Mouse (Mus musculus) lung, adult 2 months (tissue): ENCODE measurements around the gene Ruvbl2. TPM values are rescaled to one million over a fixed set of nuclear protein-coding genes. Genes with fewer than 3 reads are reported as not detected.
"Not testable (repeated sequence)": the region's sequence is repeated elsewhere in the genome, so short reads cannot be mapped to it uniquely, and the experiment has no call there.

Experiments used
- DNase-seq: peaks from one replicate; pipeline ENCODE4 v3.0.0; 2022
- H3K4me1 ChIP-seq: fragments of 200-500 bp; 2 replicates; pipeline ENCODE4 v1.6.1; 2011; ENCODE audit warnings: low read length; ENCODE audit not compliant: control insufficient read depth, insufficient read depth
- H3K4me3 ChIP-seq: fragments of 200-500 bp; replicated peaks from 2 replicates; pipeline ENCODE3; 2011; ENCODE audit warnings: low read depth, mild to moderate bottlenecking, control low read depth, low read length; ENCODE audit errors: extremely low read depth
- CTCF ChIP-seq: fragments of 200-500 bp; IDR thresholded peaks from 2 replicates; pipeline ENCODE4 v1.5.1; 2011; ENCODE audit warnings: mild to moderate bottlenecking, low read length, control low read depth; ENCODE audit not compliant: insufficient read depth
- POLR2A ChIP-seq: fragments of 200-500 bp; IDR thresholded peaks from 2 replicates; pipeline ENCODE4 v1.6.1; 2011; ENCODE audit warnings: low read depth, mild to moderate bottlenecking, control low read depth, low read length, borderline replicate concordance; ENCODE audit errors: extremely low read depth
- WGBS: fragments of 180-500 bp; shearing (Covaris S2); methylation state at CpG from one replicate; pipeline ENCODE4 v1.1.7; 2018; 5-methylcytosine and 5-hydroxymethylcytosine counted together
- polyA plus RNA-seq: library from polyadenylated mRNA; depleted of rRNA; stranded (reverse); fragments of >200 nt; gene quantifications from 2 replicates; pipeline ENCODE4 v1.2.3, GENCODE M21; 2012

Gene Ruvbl2
- polyA plus RNA-seq, 1 experiment = 61.1 TPM

GRCm38 (mm10) chr7:45462325-45462724 is 24.4 kb upstream of the Ruvbl2 start:
- no peak overlapping the region for H3K4me3 ChIP-seq
- WGBS = 81% methylated on average over 4 of the region's 4 CpGs
- H3K4me1 ChIP-seq = peaks cover 14% of the 10 kb centered on the region
- DNase-seq = no peak
- no peak for TF ChIP-seq POLR2A
- TF ChIP-seq CTCF = no peak

GRCm38 (mm10) chr7:45461781-45462180 is 23.9 kb upstream of the Ruvbl2 start:
- Histone ChIP-seq H3K4me1 (peaks cover 14% of the 10 kb centered on the region), H3K4me3 (no peak overlapping the region)
- DNase-seq = no peak
- TF ChIP-seq POLR2A (no peak), CTCF (no peak)
- 93% methylated on average over 4 of the region's 4 CpGs for WGBS

DNA sequence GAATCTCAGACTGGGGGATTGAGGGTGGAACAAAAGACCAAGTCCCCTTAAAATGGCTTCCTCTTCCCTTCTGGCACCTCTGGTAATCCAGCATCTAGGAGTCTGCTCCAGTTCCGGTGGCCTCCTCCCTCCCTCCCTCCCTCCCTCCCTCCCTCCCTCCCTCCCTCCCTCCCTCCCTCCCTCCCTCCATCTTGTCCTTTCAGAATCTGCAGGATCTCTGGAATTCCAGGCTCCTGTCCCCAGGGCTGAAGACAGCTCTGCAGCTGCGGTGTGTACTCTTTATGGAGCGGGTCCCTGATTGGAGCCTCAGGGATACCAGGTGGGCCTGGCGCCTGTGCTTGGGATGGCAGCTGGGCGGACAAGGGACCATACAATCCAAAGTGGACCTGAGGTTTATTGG is 23.4 kb upstream of the Ruvbl2 start:
- Histone ChIP-seq H3K4me3 (no peak overlapping the region), H3K4me1 (peaks cover 14% of the 10 kb centered on the region)
- WGBS = 87% methylated on average over 4 of the region's 5 CpGs
- no peak for TF ChIP-seq CTCF
- no peak for TF ChIP-seq POLR2A
- DNase-seq = no peak

GRCm38 (mm10) chr7:45460860-45461314 is 23.0 kb upstream of the Ruvbl2 start:
- peak; percentile 77 for DNase-seq
- TF ChIP-seq POLR2A = peak; percentile 48; the same call in 1 of the 2 replicates
- no peak for TF ChIP-seq CTCF
- H3K4me1 ChIP-seq = peaks cover 10% of the 10 kb centered on the region
- H3K4me3 ChIP-seq = no peak overlapping the region
- WGBS = 19% methylated on average over 13 of the region's 13 CpGs

DNA sequence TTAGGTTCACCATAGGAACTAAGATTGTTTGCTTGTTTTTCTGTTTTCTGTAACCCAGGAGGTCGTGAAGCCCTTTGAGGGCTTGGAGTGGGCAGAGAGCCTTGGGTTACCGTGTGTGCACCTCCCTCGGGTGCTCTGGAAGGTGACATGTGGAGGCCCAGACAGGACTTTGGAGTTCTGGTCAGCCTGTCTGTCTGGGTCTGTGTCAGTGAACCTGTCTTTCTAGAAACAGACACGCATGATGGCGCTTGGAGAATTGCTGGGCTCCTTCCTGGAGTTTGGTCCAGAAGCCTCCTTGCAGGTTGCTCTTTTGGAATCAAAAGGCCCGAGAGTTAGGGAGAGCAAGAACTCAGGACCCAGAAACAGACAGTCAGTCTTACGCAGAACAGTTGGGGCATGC is 22.5 kb upstream of the Ruvbl2 start:
- peak; percentile 49 for DNase-seq
- 55% methylated on average over 7 of the region's 7 CpGs for WGBS
- TF ChIP-seq POLR2A = no peak
- TF ChIP-seq CTCF = no peak

DNA sequence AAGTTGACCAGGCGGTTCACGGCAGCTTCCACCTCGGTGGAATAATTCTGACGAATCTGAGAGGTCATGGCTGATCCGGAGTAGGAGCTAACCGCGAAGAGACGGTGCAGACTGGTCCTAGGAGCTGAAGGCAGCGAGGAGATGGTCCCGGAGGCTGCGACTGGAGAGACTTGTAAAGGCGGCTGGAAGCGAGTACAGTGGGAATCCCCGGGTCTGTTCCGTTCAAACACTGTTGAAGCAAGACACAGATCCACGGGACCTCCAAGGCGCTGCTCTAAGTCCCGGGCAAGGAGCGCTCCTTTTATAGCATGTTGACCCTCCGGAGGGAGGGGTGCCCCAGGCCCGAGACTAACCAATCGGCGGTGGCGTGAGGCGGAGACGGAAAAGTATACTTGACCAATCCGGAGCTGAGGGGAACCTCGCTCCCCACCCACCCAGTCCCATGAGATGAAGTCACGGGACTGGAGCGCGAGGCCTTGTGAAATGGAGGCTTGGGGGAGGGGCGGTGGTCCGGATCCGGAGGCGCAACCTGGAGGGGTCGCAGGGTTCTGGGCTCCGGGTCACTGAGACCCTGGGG is 21.8 kb upstream of the Ruvbl2 start, which contains the start of gene Ftl1:
Gene Ftl1, minus strand, starts transcription at position 321 of the 577 bp plus-strand sequence.
- peak; percentile 95 for TF ChIP-seq POLR2A
- H3K4me3 ChIP-seq = peak within 1 kb of the TSS; percentile 87

More for the DNA sequence above, 22.5 kb upstream of the Ruvbl2 start:
- peaks cover 6% of the 10 kb centered on the region for H3K4me1 ChIP-seq
- no peak overlapping the region for H3K4me3 ChIP-seq

GRCm38 (mm10) chr7:45458748-45459563 is 21.1 kb upstream of the Ruvbl2 start:
- TF ChIP-seq CTCF (no peak), POLR2A (peak; percentile 70; the same call in 1 of the 2 replicates)
- Histone ChIP-seq H3K4me1 (peaks cover 6% of the 10 kb centered on the region), H3K4me3 (peak overlapping the region; percentile 87)
- peak; percentile 76 for DNase-seq
- 1% methylated on average over 43 of the region's 43 CpGs for WGBS

More for the DNA sequence above, 21.8 kb upstream of the Ruvbl2 start, which contains the start of gene Ftl1:
- DNase-seq = peak; percentile 94
- H3K4me1 ChIP-seq = not testable (repeated sequence)
- under 1% methylated on average over 29 of the region's 37 CpGs for WGBS

GRCm38 (mm10) chr7:45457204-45458060 is 19.5 kb upstream of the Ruvbl2 start:
- WGBS = 36% methylated on average over 10 of the region's 10 CpGs
- peak; percentile 48; the same call in 1 of the 2 replicates for TF ChIP-seq POLR2A
- TF ChIP-seq CTCF = no peak
- no peak for DNase-seq
- peak overlapping the region; percentile 39 for H3K4me3 ChIP-seq
- peaks cover 6% of the 10 kb centered on the region for H3K4me1 ChIP-seq

- WGBS = 35% methylated on average over 9 of the region's 9 CpGs
- H3K4me1 ChIP-seq = peaks cover 6% of the 10 kb centered on the region
- no peak for DNase-seq
- H3K4me3 ChIP-seq = no peak overlapping the region
- TF ChIP-seq CTCF (no peak), POLR2A (no peak)
These were observed 18.9 kb upstream of the Ruvbl2 start for GRCm38 (mm10) chr7:45456721-45457203.
